Mouse (Mus musculus) CD4-positive, CD25-positive, alpha-beta regulatory T cell, adult 9 weeks (primary cell): Measurements from ENCODE around the gene Gm11237. TPM values are rescaled to one million over a fixed set of nuclear protein-coding genes. Genes with fewer than 3 reads are reported as not detected.

Source experiments
- polyA plus RNA-seq: library from polyadenylated mRNA; unstranded; fragments of 100-300 nt; shearing (Covaris generic); gene quantifications from one replicate; pipeline ENCODE4 v1.2.1, GENCODE M21; 2017

Gene Gm11237
- polyA plus RNA-seq = not detected

GRCm38 (mm10) chr4:73622684-73623083 is at the start of gene Gm11237:
Gm11237 (plus strand) TSS chr4:73622984.

GRCm38 (mm10) chr4:73607581-73607980 is 15.2 kb upstream of the Gm11237 start, which contains the start of gene Gm11238:
Gm11238 (plus strand) TSS chr4:73607881.

GRCm38 (mm10) chr4:73637821-73638220 is 15.0 kb downstream of the Gm11237 start, which contains the start of gene Gm11236:
Gm11236 (plus strand) TSS chr4:73638121.

GRCm38 (mm10) chr4:73668054-73668453 is 45.3 kb downstream of the Gm11237 start, which contains the start of gene Gm11239:
Gm11239 (plus strand) TSS chr4:73668354.

Other genes with a start within 250 kb of the Gm11237 start
- gene Gm11487, start 217.9 kb upstream of the Gm11237 start, polyA plus RNA-seq = not detected
- not detected for gene Gm11238, start 15.1 kb upstream of the Gm11237 start, polyA plus RNA-seq
- not detected for gene Gm11236, start 15.1 kb downstream of the Gm11237 start, polyA plus RNA-seq
- gene Gm11239, start 45.4 kb downstream of the Gm11237 start, polyA plus RNA-seq = not detected
- gene Gm428, start 60.5 kb downstream of the Gm11237 start, polyA plus RNA-seq = not detected
- gene Rasef, start 168.0 kb downstream of the Gm11237 start, polyA plus RNA-seq = not detected